Mouse (Mus musculus) layer of hippocampus, adult 9-10 months (tissue): Measurements from ENCODE around the gene Bcl2l12.

Source experiments
- DNase-seq: peaks from one replicate; pipeline ENCODE4 v3.0.0; 2022; ENCODE audit warnings: low spot score

The Bcl2l12 gene

GRCm38 (mm10) chr7:45017242-45018061, 18.9 kb upstream of the Bcl2l12 start, which contains the start of gene Rras:
Gene Rras (plus strand): TSS chr7:45017961.
- DNase-seq = peak; percentile 88

- no peak for DNase-seq
These were observed 18.2 kb upstream of the Bcl2l12 start for GRCm38 (mm10) chr7:45016761-45017160.

- DNase-seq = peak; percentile 98
These were observed 17.6 kb upstream of the Bcl2l12 start, which contains the start of gene Scaf1 for GRCm38 (mm10) chr7:45015957-45016612. Gene Scaf1 (minus strand): TSS chr7:45016363.

- no peak for DNase-seq
These were observed 16.9 kb upstream of the Bcl2l12 start for GRCm38 (mm10) chr7:45015344-45015956.

DNA sequence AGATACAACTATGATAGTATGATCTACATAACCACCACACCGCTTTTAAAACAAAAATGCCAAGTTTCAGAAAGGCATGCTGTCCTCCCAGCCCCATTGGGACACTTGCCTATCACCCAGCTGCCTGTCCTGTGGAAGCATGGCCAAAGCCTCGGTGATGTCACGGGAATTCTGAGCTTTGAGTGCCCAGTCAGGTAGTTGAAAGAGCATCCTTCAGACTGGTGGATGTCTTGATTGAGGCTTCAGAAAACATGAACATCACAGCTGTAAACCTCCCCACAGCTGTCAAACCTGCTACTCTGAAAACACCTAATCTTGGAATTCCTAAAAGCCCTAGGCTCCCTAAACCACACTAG, 15.6 kb upstream of the Bcl2l12 start:
- no peak for DNase-seq

GRCm38 (mm10) chr7:45013366-45014095, 15.0 kb upstream of the Bcl2l12 start:
- DNase-seq = no peak

DNA sequence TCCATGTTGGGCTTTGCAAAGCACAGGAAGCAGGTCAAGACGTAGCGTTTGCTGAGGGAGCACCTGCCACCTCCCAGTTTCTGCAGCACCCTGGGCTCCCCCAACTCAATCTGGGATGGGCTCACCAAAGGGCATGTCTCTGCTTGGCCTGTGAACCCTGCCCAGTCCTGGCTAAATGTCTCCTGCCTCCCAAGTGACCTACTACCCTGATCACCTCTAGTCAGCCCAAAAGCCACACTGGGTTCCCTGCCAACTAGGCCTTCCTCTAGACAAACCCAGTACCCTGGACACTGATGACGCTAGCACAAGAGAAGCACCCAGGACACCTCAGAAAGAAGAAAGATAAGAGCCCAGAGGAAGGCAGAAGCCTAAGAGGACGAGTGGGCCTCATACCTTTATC, 14.3 kb upstream of the Bcl2l12 start:
- no peak for DNase-seq

GRCm38 (mm10) chr7:45012011-45012410, 13.5 kb upstream of the Bcl2l12 start:
- no peak for DNase-seq

- DNase-seq = no peak
These were observed 9.9 kb upstream of the Bcl2l12 start for GRCm38 (mm10) chr7:45008411-45008810.

GRCm38 (mm10) chr7:45007846-45008245, 9.3 kb upstream of the Bcl2l12 start:
- DNase-seq = no peak

DNA sequence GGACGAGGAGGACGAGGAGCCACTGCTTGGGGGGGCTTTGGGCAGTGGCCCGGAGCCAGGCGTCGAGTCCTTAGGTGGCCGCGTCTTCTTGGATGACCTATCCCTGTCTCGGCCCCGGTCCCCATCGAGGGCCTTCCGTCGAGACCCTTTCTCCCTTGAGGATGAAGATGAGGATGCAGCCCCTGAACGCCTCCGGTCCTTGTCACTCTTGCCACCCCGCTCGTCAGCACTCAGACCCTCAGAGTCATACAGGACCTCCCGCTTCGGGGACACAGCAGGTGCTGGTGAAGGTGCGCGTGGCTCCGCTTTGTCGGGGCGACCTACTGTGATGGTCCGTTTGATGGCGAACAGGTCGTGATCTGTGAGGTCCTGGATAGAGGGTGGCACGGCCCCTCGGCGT, 8.6 kb upstream of the Bcl2l12 start:
- DNase-seq = no peak

DNA sequence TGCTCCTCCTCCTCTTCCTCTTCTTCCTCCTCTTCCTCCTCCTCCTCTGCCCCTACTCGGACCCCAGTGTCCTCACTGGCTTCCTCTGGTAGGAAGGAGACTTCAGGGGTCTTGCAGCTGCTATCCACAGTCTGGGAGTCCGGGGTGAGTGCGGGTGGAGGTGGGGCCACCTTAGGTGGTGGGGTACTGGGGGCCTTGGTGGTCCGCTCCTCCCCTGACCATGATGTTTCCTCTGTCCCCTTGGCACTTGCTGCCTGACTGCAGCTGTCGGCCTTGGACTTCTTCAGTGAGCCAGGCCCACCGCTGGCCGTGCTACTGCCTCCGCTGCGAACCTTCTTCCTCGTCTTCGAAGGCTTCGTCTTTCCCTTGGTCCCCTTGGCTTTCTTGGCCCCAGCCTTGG, 8.0 kb upstream of the Bcl2l12 start:
- DNase-seq = no peak

- no peak for DNase-seq
These were observed 6.9 kb upstream of the Bcl2l12 start for GRCm38 (mm10) chr7:45005321-45005992.

- DNase-seq = no peak
These were observed 6.0 kb upstream of the Bcl2l12 start for GRCm38 (mm10) chr7:45004546-45004945.

DNA sequence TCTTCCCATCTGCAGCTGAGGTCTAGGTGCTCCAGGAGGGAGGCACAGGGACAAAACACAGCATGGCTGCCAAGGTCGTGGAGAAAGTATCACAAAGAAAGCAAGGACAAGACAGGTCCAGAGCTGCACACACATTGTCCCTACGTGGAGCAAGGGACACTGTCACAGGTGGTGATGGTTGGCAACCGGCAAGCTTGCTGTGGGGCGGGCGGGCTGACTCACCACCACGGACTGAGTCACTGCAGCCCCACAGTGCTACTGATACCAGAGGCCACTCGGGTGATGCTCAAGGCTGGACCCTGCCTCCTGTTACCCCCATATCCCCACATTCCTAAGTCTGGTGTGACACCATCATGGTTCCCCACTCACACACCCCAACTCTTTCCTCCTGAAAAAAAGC, 3.9 kb upstream of the Bcl2l12 start:
- DNase-seq = no peak

DNA sequence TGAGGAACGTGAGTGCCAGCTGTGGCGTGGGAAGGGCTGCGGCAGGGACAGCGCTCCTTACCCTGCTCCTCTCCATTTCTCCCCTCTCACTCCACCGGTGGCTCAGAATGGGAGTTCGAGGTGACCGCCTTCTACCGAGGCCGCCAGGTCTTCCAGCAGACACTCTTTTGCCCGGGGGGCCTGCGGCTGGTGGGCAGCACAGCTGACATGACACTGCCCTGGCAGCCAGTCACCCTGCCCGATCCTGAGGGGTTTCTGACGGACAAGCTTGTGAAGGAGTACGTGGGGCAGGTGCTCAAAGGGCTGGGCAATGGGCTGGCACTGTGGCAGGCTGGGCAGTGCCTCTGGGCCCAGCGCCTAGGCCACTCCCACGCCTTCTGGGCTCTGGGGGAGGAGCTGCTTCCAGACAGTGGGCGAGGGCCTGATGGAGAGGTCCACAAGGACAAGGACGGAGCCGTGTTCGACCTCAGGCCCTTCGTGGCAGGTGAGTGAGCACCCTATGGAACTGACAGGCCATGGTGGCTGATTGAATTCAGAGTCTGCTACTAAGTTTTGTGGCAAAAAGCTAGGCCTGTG, 2.1 kb upstream of the Bcl2l12 start:
- no peak for DNase-seq

DNA sequence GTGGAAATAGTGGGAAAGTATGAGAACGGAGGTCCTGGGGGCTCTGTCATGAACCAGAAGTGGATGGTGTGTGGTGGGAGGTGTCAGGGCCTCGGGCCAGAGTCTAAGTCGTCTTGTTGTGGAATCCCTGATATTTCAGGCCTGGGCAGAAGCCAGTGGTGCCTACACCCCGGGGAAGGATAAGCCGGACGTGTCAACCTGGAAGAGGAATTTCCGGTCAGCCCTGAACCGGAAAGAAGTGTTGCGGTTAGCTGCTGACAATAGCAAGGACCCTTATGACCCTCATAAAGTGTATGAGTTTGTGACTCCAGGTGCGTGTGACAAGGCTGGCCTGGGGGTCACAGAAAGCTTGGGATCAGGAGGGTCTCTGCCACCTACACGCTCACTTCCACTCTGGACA, 1.2 kb upstream of the Bcl2l12 start:
- DNase-seq = no peak

- DNase-seq = no peak
These were observed 528 bp downstream of the Bcl2l12 start for GRCm38 (mm10) chr7:44997940-44998428.

DNA sequence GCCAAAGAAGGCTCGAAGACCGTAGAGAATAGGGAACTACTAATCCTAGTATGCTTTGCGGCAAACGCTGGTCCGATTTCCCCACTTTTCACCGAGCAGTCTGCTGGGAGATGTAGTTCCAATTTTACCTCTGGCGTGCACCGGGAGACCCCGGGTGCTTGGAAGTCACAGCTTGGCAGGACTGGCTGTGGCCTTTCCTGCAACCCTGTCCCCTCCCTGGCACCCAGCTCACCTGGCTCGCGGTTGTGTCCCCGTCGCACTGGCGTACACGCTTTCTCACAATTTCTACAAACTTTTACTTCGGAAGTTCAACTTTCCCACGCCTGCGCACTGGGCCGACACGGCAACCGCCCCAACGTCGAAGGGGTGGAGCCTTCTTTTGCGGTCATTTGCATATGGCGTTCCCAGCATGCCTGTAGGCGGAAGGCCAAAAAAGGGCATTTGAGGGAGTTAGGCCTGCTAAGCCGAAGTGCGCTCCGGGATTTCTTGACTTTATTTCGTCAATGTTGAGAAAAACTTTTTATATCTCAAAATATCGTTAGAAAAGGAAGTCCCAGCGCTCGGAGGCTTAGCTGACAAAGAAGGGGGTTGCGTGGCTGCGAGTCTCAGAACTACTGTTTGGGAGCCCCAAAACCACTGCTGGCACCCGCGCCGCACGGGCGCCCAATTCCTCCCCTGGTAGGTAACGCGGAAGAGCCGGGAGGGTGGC, 1.1 kb downstream of the Bcl2l12 start, which contains the start of gene Irf3:
Gene Irf3 (plus strand): TSS at position 418 of the 709 bp plus-strand sequence.
- DNase-seq = peak; percentile 97

GRCm38 (mm10) chr7:44996672-44997071, 1.8 kb downstream of the Bcl2l12 start:
- no peak for DNase-seq
